Mouse (Mus musculus) skeletal muscle tissue, postnatal 0 days (tissue): ENCODE results near the gene Odam. TPM values are rescaled to one million over a fixed set of nuclear protein-coding genes. Genes with fewer than 3 reads are reported as not detected.

Experiments
- polyA plus RNA-seq: library from polyadenylated mRNA; unstranded; fragments of >200 nt; fragmentation: Nextera tagmentation; extraction: Ambion mirVana; gene quantifications from 2 replicates; pipeline ENCODE4 v1.2.1, GENCODE M21; 2015

Gene Odam
- not detected in 2 replicates for polyA plus RNA-seq

DNA sequence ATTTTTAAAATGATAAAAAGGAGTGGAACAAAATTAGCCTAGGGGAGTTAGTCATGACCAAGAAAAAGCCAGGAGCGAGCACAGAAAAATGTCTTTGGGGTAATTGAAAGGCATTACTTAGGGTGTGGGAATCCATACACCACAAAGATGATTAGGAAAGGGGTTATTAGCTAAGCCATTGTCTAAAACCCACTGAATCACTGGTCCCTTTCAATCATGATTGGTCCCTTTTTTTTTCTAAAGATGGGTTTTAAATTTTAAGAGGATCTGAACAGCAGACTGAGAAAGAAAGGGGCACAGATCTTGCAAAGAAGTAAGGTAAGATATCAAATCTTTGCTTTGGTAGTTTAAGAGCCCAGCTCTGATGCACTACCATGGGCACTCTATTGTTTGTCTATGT, at the start of gene Odam:
Gene Odam (plus strand): TSS at position 301 of the 400 bp plus-strand sequence.

DNA sequence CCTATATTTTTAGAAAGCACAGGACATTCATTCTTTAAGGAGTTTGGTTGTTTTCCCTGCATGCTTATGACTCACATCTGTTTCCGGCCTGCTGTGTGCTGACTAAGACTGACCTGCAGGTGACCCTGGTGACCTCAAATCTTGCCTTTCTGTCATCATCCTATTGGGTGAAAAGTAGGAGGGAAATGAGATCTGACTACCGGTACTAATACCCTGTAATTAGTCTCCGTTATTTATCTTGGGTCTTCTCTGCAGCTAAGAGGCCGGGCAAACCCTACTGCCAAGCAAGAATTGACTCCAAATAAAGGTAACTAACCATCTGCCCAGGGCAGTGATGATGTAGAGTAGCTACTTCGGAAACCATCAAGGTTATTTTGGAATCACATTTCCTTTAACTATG, 40.5 kb downstream of the Odam start, which contains the start of gene Csn3:
Gene Csn3 (plus strand): TSS at position 208 of the 400 bp plus-strand sequence.

Other genes with a start within 250 kb of the Odam start
- gene Csn1s1, start 218.8 kb upstream of the Odam start, polyA plus RNA-seq, result not detected in 2 replicates
- not detected in 2 replicates for gene Csn2, start 185.4 kb upstream of the Odam start, polyA plus RNA-seq
- gene Csn1s2a, start 110.5 kb upstream of the Odam start, polyA plus RNA-seq, result not detected in 2 replicates
- not detected in 2 replicates for gene Csn1s2b, start 76.9 kb upstream of the Odam start, polyA plus RNA-seq
- not detected in 2 replicates for gene Prr27, start 59.3 kb upstream of the Odam start, polyA plus RNA-seq
- gene Csn3, start 40.5 kb downstream of the Odam start, polyA plus RNA-seq, result 0.19 TPM in 1 of 2 replicates, not detected in the other
- not detected in 2 replicates for gene 2310003L06Rik, start 84.4 kb downstream of the Odam start, polyA plus RNA-seq
- gene Gm28434, start 84.5 kb downstream of the Odam start, polyA plus RNA-seq, result not detected in 2 replicates
- not detected in 2 replicates for gene Cabs1, start 94.4 kb downstream of the Odam start, polyA plus RNA-seq
- gene Smr3a, start 117.5 kb downstream of the Odam start, polyA plus RNA-seq, result not detected in 2 replicates
- not detected in 2 replicates for gene Smr2, start 201.5 kb downstream of the Odam start, polyA plus RNA-seq
- not detected in 2 replicates for gene Gm11116, start 226.5 kb downstream of the Odam start, polyA plus RNA-seq